Comparison of ENCODE assay signal across 9 mouse cellular contexts in genomic region chr7:35035141-35035553, GRCm38 (mm10). TPM values are rescaled to one million over a fixed set of nuclear protein-coding genes. Genes with fewer than 3 reads are reported as not detected.
DNase-seq lines count a peak whose midpoint lies in the region; ATAC-seq and TF ChIP-seq lines count a peak whose summit lies in the region.
"Had no signal": no experiment of that assay in that cellular context is flagged by ENCODE, and none has a peak within 500 bp of the region (broad histone marks: within the 10 kb centered on the region; RNA-seq: fewer than 3 reads in every experiment).

No protein-coding gene starts in this region.

- no peaks in the 10 kb centered on the region for H3K9me3 ChIP-seq in liver, postnatal 0 days (ENCODE audit: low read length)

- peak; percentile 51 for DNase-seq in gastrocnemius, postnatal 14 days
- DNase-seq in gastrocnemius, postnatal 4 days (ENCODE audit: low spot score in 2 of 2): no peak
- DNase-seq in MN1 (ENCODE audit: low spot score): peak; percentile 64
- DNase-seq in heart, postnatal 10 days: peak; percentile 44 to 56
- DNase-seq in liver, postnatal 0 days: no peak
- no peak for DNase-seq in right cerebral cortex, adult 18-20 months
- no peak for DNase-seq in spleen, postnatal 10 days (ENCODE audit: low spot score in 2 of 2)
- no peak for DNase-seq in left cerebral cortex, adult 9 months (ENCODE audit: low spot score in 2 of 2)
- DNase-seq: cerebellum, adult 18-20 months had no signal

- no peak overlapping the region for H3K9ac ChIP-seq in liver, postnatal 0 days (replicated peaks)

- H3K4me3 ChIP-seq in liver, postnatal 0 days (ENCODE audit: low read depth, low read length): no peak overlapping the region

- TF ChIP-seq EP300 in liver, postnatal 0 days (IDR thresholded peaks at IDR 0.05; ENCODE audit: low read depth): no peak

- H3K4me1 ChIP-seq in liver, postnatal 0 days (ENCODE audit: insufficient read depth): no peaks in the 10 kb centered on the region; the same call in 1 of the 2 replicates

- H3K27me3 ChIP-seq in liver, postnatal 0 days (ENCODE audit: insufficient read depth, low read length): no peaks in the 10 kb centered on the region

- peaks cover 8% of the 10 kb centered on the region; the same call in 1 of the 2 replicates for H3K36me3 ChIP-seq in liver, postnatal 0 days (replicated peaks; ENCODE audit: insufficient read depth, low read length)

- H3K27ac ChIP-seq in liver, postnatal 0 days (ENCODE audit: low read depth): no peak overlapping the region

- no peak for TF ChIP-seq CTCF in liver, postnatal 0 days (IDR thresholded peaks at IDR 0.05; ENCODE audit: low read depth)

- H3K4me2 ChIP-seq in liver, postnatal 0 days (ENCODE audit: low read depth, low read length): no peak overlapping the region

- intact Hi-C loops in gastrocnemius, postnatal 14 days (cut with DNase I; ENCODE audit: low total_unique reads): no loop called here
- intact Hi-C loops in heart, postnatal 10 days (cut with DNase I): no loop called here

- 0 out of 2 replicates have a peak, but pooled peaks have one; percentile 14 for ATAC-seq in liver, postnatal 0 days

- WGBS in liver, postnatal 0 days (ENCODE audit: insufficient replicate concordance): 71% methylated on average over 6 of the region's 6 CpGs

RNA-seq across cellular contexts. Expression of gene Cebpg, which starts 21.2 kb away (rescaled TPM):
- 10 to 100 TPM; 24.5 to 30.4 TPM for total RNA-seq in gastrocnemius, postnatal 14 days (2021)
- 10 to 100 TPM; 23.0 to 24.8 TPM for total RNA-seq in gastrocnemius, postnatal 4 days (2021)
- total RNA-seq in heart, postnatal 10 days (2021): 10 to 100 TPM; 19.5 to 24.1 TPM
- 30.8 and 35.2 TPM in 2 replicates for polyA plus RNA-seq in liver, postnatal 0 days (2015; fragmentation: Nextera tagmentation; extraction: Ambion mirVana)

Comparison
In these comparisons a context has a peak if more than half of its experiments do, and no peak if none do; other contexts are left out.
1. DNase-seq: peak in gastrocnemius, postnatal 14 days (single experiment), MN1 (single experiment) and heart, postnatal 10 days (2 of 2); none in gastrocnemius, postnatal 4 days (0 of 2), liver, postnatal 0 days (single experiment), right cerebral cortex, adult 18-20 months (single experiment), spleen, postnatal 10 days (0 of 2) and left cerebral cortex, adult 9 months (0 of 2).